Mouse (Mus musculus): ENCODE measurements at regions not wholly inside any gene's neighbourhood (a gene's known extent, or its start where the extent isn't known, plus 50 kb on each side); places are given as distances from the start of the nearest gene placed in this dataset.

DNA sequence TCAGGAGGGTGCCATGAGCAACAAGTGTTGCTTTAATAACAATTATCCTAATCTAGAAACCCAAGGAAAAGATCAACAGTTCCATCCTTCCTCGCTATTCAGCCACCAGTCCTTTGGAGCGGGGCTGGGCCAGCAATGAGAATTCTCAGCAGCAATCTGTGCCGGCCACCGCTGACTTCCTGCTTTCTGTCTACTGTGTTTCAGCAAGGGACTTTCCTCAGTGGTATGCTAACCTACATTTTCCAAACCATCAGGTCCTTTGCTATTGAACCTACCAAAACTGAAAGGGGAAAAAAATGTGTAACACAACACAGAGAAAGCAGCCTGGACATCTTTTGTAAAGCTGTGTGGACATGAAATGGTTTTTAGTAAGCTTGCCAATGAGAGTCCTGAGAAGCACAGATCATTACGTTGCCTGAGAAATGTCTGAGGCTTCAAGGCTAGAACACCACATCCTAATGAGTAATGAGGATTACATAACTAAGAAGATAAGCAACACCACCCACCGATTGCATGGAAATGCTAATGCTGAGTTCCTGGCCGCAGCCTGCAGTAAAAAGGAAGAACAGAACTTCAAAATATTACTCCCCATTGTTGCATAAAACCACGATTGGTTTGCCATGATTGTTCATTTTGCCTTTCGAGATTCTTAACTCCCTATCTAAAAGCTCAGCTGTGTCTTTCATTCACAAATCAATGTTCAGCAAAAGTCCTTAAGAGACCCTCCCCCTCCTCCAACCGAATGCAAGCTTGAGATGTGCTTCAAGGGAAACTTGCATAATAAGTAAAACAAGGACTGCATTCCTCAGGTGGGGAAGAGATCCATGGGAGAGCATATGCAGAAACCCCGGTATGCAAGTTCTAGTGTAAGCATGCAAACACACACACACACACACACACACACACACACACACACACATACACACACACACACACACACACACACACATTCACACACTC, 130.9 kb upstream of the 4930412O13Rik start:
- DNase-seq (ENCODE audit: low spot score): no peak
- Histone ChIP-seq H3K27me3 (ENCODE audit: insufficient read depth, poor library complexity, severe bottlenecking) (no peaks in the 10 kb centered on the region), H3K4me1 (replicated peaks) (peaks cover 8% of the 10 kb centered on the region), H3K9me3 (no peaks in the 10 kb centered on the region), H3K27ac (no peak overlapping the region), H3K36me3 (no peaks in the 10 kb centered on the region), H3K4me3 (no peak overlapping the region)
- 48% methylated on average over 11 of the region's 11 CpGs for WGBS

DNA sequence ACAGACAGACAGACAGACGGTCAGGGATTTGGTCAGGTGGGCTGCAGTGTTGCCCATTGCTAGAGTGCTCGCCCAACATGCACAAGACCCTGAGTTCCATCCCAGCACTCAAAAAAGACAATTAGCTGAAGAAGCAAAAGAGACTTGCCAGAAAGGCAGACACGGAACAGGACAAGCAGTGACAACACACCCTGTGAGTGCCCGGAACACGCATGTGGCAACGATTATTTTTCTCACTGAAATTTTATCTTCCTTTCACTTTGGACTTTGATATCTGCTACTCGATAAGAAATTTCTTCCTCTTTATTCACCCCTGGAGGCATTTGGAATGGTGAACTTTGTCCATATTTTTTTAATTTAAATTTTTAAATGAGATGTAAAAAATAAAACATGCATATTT, 127.4 kb upstream of the 4930412O13Rik start:
- no peaks in the 10 kb centered on the region for H3K9me3 ChIP-seq
- DNase-seq (ENCODE audit: low spot score): no peak
- no peaks in the 10 kb centered on the region for H3K36me3 ChIP-seq
- H3K4me1 ChIP-seq (replicated peaks): peaks cover 8% of the 10 kb centered on the region
- WGBS: 85% methylated on average over 7 of the region's 7 CpGs
- H3K27ac ChIP-seq: no peak overlapping the region
- H3K27me3 ChIP-seq (ENCODE audit: insufficient read depth, poor library complexity, severe bottlenecking): no peaks in the 10 kb centered on the region
- H3K4me3 ChIP-seq: no peak overlapping the region

DNA sequence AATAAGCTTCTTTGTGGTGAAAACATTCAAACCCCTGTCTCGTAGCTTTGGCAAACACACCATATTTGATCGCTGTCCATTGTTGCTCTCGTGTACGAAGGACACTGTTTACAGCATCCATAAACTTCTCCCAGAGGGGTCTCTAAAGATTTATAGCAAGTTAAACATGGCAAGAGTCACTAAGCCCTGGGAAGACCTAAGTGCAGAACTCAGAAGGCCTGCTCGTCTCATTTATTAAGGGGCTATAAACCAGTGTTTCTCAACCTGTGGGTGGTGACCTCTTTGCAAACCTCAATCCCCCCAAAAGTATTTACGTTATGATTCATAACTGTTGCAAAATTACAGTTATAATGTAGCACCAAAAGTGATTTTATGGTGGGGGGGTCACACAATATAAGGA, 126.9 kb upstream of the 4930412O13Rik start:
- peaks cover 8% of the 10 kb centered on the region for H3K4me1 ChIP-seq (replicated peaks)
- no peaks in the 10 kb centered on the region for H3K27me3 ChIP-seq (ENCODE audit: insufficient read depth, poor library complexity, severe bottlenecking)
- H3K4me3 ChIP-seq: no peak overlapping the region
- no peaks in the 10 kb centered on the region for H3K9me3 ChIP-seq
- no peak overlapping the region for H3K27ac ChIP-seq
- H3K36me3 ChIP-seq: no peaks in the 10 kb centered on the region
- no peak for DNase-seq (ENCODE audit: low spot score)
- 89% methylated on average over 6 of the region's 6 CpGs for WGBS

DNA sequence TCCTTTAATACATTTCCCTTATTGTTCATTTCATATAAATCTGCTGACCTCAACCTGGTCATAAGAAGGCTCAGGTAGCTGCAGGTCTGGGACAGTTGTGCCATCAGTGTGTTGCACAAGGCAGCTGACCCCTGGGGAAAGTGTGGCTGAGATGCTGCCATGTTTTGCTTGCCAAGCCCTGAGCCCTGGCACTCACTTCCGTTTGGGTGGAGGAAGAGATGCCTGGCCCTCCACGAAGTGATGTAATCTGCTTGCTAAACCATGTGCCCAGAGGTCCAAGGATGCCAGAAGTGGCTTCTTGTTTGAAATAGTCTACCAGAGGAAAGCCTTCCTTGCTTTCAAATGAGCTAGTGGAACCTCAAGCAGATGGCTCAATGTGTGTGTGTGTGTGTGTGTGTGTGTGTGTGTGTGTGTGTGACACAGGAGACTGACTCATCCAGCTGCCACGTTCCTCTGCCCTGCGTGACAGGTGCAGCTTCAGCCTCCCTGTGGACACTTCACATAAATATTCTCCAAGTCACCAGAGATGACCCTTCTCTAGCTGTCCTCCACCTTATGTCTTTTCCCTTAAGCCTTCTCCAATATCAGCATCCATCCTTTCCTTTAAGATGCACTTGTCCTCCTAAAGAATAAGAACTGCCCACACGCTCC, 123.2 kb upstream of the 4930412O13Rik start:
- 87% methylated on average over 5 of the region's 5 CpGs for WGBS
- Histone ChIP-seq H3K27me3 (ENCODE audit: insufficient read depth, poor library complexity, severe bottlenecking) (no peaks in the 10 kb centered on the region), H3K4me1 (replicated peaks) (peaks cover 4% of the 10 kb centered on the region), H3K27ac (no peak overlapping the region), H3K36me3 (no peaks in the 10 kb centered on the region), H3K4me3 (no peak overlapping the region), H3K9me3 (no peaks in the 10 kb centered on the region)
- DNase-seq (ENCODE audit: low spot score): no peak

DNA sequence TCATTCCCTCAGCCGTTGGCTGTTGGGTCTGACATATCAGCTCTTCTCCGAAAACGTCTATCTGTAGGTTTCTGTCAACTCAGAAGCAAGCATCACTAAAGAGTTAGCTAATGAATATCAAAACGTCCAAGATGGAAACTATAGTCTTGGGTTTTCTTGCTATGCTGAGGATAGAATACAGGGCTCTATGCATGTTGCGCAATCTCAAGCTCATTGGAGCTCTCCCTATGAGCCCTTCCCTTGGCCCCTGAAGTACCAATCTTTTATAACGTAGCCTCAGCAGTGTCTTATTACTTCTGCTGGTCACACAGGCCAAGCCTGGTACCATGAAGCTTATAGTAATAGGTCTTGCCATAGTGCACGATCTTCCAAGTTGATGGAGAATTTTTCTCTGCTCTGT, 122.1 kb upstream of the 4930412O13Rik start:
- no peaks in the 10 kb centered on the region for H3K36me3 ChIP-seq
- H3K9me3 ChIP-seq: no peaks in the 10 kb centered on the region
- no peak overlapping the region for H3K27ac ChIP-seq
- DNase-seq (ENCODE audit: low spot score): no peak
- H3K27me3 ChIP-seq (ENCODE audit: insufficient read depth, poor library complexity, severe bottlenecking): no peaks in the 10 kb centered on the region
- H3K4me3 ChIP-seq: no peak overlapping the region
- 90% methylated on average over 7 of the region's 7 CpGs for WGBS
- H3K4me1 ChIP-seq (replicated peaks): peaks cover 4% of the 10 kb centered on the region

DNA sequence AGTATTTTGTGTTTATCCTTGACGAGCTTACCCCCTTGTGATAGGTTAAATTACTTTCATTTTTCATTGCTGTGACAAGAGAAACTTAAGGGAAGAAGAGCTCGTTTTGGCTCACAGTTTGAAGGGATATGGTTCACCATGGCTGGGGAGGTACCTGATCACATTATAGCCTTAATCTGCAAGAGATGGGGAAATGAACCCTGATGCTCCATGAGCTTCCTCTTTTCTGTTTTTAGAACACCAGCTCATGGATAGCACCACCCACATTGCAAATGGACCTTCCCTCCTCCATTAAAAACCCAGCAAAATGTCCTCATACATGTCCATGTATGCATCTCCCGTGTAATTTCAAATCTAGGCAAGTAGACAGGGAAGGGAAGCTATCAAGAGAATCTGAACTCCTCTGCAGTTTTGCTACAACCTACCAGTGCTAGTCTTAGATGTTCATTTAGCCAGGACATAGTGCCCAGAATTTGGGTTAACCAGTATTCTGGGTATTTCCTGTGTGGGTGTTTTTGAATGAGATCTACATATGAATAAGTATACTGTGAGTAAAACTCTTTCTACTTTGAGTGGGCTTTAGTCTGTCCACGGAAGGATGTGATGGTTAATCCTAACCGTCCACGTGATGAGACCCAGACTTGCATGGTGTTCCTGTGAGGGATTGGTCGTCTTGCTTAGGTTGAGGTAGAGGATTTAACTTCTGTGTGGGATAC, 121.5 kb upstream of the 4930412O13Rik start:
- no peaks in the 10 kb centered on the region for H3K36me3 ChIP-seq
- H3K27me3 ChIP-seq (ENCODE audit: insufficient read depth, poor library complexity, severe bottlenecking): no peaks in the 10 kb centered on the region
- no peaks in the 10 kb centered on the region for H3K9me3 ChIP-seq
- no peak for DNase-seq (ENCODE audit: low spot score)
- peaks cover 4% of the 10 kb centered on the region for H3K4me1 ChIP-seq (replicated peaks)
- H3K27ac ChIP-seq: no peak overlapping the region
- 82% methylated on average over 7 of the region's 7 CpGs for WGBS
- H3K4me3 ChIP-seq: no peak overlapping the region

DNA sequence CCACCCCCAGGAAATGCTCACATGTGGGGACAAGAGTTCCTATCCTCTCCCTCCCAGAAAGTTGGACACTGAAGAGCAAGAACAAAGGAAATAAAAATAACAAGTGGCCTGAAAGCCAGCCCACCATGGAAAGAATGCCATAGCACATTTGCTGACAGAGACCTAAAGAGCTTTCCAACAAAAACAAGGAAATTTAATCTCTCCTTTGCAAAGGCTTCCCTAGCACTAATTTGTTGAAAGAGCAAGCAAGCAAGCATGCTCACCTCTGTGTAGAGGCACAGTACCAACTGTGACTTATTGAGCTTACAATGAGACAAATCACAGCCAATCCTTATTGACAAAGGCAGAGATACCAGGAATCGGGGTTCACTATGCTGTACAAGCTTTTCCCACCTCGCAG, 100.9 kb upstream of the 4930412O13Rik start:
- 77% methylated on average over 2 of the region's 2 CpGs for WGBS

DNA sequence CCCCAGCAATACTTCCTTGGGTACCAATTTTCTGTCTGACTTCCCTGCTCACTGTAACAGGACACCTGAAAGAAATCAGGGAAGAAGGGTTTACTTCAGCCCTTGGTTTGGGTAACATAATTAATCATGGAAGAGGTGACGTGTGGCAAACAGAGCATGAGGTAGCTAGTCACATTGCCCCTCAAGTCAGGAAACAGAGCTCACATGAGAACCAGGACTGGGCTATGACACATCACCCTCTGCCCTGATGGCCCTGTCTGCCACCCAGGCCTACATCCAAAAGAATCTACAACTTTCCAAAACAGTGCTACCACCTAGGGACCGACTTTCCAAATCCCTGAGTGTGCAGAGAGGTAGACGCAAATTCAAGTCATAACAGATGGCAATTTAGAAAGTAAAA, 98.4 kb upstream of the 4930412O13Rik start:
- DNase-seq (ENCODE audit: low spot score): no peak
- no peak overlapping the region for H3K27ac ChIP-seq
- H3K27me3 ChIP-seq (ENCODE audit: insufficient read depth, poor library complexity, severe bottlenecking): no peaks in the 10 kb centered on the region
- no peaks in the 10 kb centered on the region for H3K9me3 ChIP-seq
- H3K4me3 ChIP-seq: no peak overlapping the region
- WGBS: 84% methylated on average over 3 of the region's 3 CpGs
- H3K36me3 ChIP-seq: no peaks in the 10 kb centered on the region
- no peaks in the 10 kb centered on the region for H3K4me1 ChIP-seq (replicated peaks)

More for the DNA sequence above, 100.9 kb upstream of the 4930412O13Rik start:
- no peak overlapping the region for H3K27ac ChIP-seq
- no peaks in the 10 kb centered on the region for H3K27me3 ChIP-seq (ENCODE audit: insufficient read depth, poor library complexity, severe bottlenecking)
- no peaks in the 10 kb centered on the region for H3K4me1 ChIP-seq (replicated peaks)
- no peaks in the 10 kb centered on the region for H3K9me3 ChIP-seq
- no peaks in the 10 kb centered on the region for H3K36me3 ChIP-seq
- no peak overlapping the region for H3K4me3 ChIP-seq
- DNase-seq (ENCODE audit: low spot score): no peak

DNA sequence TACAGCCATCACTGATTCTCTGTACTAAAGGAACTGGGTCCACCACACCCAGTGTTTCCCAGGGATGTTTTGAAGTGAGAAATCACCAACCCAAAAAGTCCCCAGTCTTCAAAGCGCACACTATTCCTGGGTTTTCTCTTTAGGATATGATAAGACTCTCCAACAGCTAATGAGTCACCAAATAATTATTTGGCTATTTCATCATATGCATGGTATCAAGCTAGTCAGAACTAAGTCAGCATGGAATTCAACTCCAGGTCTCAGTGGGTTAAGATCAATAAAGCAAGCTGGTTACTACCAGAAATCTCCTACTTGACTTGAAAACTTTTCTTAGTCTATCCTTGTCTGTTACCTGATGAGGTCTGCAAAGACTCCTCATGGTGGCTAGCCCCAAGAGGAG, 89.1 kb upstream of the 4930412O13Rik start:
- H3K4me3 ChIP-seq: no peak overlapping the region
- H3K4me1 ChIP-seq (replicated peaks): 0 out of 2 replicates have a peak, but pooled peaks cover 7% of the 10 kb centered on the region
- no peaks in the 10 kb centered on the region for H3K36me3 ChIP-seq
- no peak overlapping the region for H3K27ac ChIP-seq
- H3K9me3 ChIP-seq: no peaks in the 10 kb centered on the region
- 93% methylated on average over 1 of the region's 1 CpGs for WGBS
- no peak for DNase-seq (ENCODE audit: low spot score)
- no peaks in the 10 kb centered on the region; the same call in 1 of the 2 replicates for H3K27me3 ChIP-seq (ENCODE audit: insufficient read depth, poor library complexity, severe bottlenecking)

DNA sequence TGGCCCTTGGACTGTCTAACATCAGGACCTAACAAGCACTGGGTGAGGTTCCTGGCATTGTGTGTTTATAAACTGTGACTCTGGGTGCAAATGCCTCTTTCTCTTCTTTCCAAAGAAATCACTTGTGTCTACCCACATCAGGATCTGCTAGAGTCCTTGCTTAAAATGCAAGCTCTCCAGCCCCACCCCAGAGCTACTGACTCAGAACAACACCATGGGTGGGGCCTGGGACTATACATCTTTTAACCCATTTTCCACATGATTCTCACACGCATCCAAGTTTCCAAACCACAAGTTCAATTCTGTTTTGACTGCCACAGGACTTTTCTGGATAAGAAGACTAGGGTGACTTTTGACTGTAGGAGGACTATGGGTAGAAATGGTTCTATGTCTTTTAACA, 88.7 kb upstream of the 4930412O13Rik start:
- Histone ChIP-seq H3K4me3 (no peak overlapping the region), H3K27ac (no peak overlapping the region), H3K9me3 (no peaks in the 10 kb centered on the region), H3K4me1 (replicated peaks) (0 out of 2 replicates have a peak, but pooled peaks cover 7% of the 10 kb centered on the region), H3K36me3 (no peaks in the 10 kb centered on the region), H3K27me3 (ENCODE audit: insufficient read depth, poor library complexity, severe bottlenecking) (no peaks in the 10 kb centered on the region; the same call in 1 of the 2 replicates)
- DNase-seq (ENCODE audit: low spot score): no peak
- WGBS: 95% methylated on average over 1 of the region's 1 CpGs

DNA sequence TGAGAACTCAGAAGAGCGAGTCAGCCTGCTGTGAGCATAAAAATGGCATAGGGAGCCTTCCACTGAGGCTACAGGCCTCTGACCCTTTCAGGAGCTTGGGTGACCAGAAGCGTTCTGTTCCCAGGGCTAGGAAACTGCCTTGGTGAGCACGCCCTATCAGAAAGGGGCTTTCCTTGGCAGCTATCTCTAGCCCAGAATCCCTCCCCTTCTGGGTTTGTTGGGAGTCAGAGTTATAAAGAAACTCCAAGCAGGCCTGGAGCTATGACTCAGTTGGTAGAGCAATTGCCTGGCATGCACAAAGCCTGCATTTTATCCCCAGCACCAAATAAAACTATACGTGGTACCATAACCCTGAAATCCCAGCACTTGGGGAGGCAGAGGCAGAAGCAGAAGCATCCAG, 85.7 kb upstream of the 4930412O13Rik start:
- DNase-seq (ENCODE audit: low spot score): no peak
- Histone ChIP-seq H3K27ac (no peak overlapping the region), H3K4me1 (replicated peaks) (0 out of 2 replicates have a peak, but pooled peaks cover 7% of the 10 kb centered on the region), H3K4me3 (no peak overlapping the region), H3K27me3 (ENCODE audit: insufficient read depth, poor library complexity, severe bottlenecking) (no peaks in the 10 kb centered on the region; the same call in 1 of the 2 replicates), H3K36me3 (no peaks in the 10 kb centered on the region), H3K9me3 (no peaks in the 10 kb centered on the region)
- 71% methylated on average over 4 of the region's 4 CpGs for WGBS

DNA sequence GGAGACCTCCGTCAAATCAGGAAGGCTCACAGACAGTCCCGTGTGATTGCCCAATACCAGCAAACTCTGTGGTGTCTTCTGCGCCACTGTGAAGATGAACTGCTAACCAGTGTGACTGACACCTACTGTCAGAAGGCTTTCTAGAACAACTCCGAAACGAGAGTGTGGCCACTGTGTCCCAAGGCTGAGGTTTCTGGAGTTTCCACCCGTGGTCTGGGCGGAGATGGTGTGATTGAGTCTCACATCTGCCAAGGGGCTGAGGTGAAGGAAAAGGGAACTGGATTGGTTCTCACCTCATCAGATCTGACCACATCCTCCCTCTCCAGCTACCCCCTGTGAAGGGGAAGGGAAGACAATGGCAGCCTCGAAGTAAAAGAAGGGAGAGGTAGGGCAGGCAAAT, 79.6 kb upstream of the 4930412O13Rik start:
- DNase-seq (ENCODE audit: low spot score): no peak
- 80% methylated on average over 8 of the region's 8 CpGs for WGBS
- no peaks in the 10 kb centered on the region for H3K4me1 ChIP-seq (replicated peaks)
- no peaks in the 10 kb centered on the region for H3K36me3 ChIP-seq
- no peaks in the 10 kb centered on the region for H3K9me3 ChIP-seq
- no peaks in the 10 kb centered on the region for H3K27me3 ChIP-seq (ENCODE audit: insufficient read depth, poor library complexity, severe bottlenecking)
- H3K27ac ChIP-seq: no peak overlapping the region
- no peak overlapping the region for H3K4me3 ChIP-seq

DNA sequence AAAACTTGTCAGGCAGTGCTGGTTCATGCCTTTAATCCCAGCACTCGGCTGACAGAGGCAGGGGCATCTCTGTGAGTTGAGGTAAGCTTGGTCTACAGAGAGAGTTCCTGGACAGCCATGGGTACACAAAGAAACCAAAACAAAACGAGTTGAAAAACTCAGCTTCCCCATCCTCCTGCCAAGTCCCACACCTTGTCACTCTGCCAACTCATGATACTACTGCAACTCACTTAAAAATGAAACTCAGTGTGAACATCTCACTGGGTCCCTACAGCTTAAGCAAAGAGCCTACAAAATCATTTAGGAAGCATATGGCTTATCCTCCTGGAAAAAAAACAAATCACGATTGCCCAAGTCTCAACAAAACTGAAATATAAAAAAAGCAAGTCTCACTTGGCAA, 76.7 kb upstream of the 4930412O13Rik start:
- Histone ChIP-seq H3K27me3 (ENCODE audit: insufficient read depth, poor library complexity, severe bottlenecking) (no peaks in the 10 kb centered on the region), H3K4me3 (no peak overlapping the region), H3K36me3 (no peaks in the 10 kb centered on the region), H3K4me1 (replicated peaks) (no peaks in the 10 kb centered on the region), H3K27ac (no peak overlapping the region), H3K9me3 (no peaks in the 10 kb centered on the region)
- no peak for DNase-seq (ENCODE audit: low spot score)
- WGBS: 78% methylated on average over 3 of the region's 3 CpGs

Measured in hindbrain, embryonic 10.5 days (tissue).